Mouse (Mus musculus) heart, embryonic 11.5 days (tissue): ENCODE measurements around the gene Cryga. TPM values are rescaled to one million over a fixed set of nuclear protein-coding genes. Genes with fewer than 3 reads are reported as not detected.
"Not testable (repeated sequence)": the region's sequence is repeated elsewhere in the genome, so short reads cannot be mapped to it uniquely, and the experiment has no call there.

ENCODE experiments used
- ATAC-seq: fragments of 200-750 bp; cut with Nextera tagmentation; replicated peaks from 2 replicates; pipeline ENCODE4 v1.8.0; 2017; ENCODE audit warnings: moderate library complexity; ENCODE audit not compliant: insufficient number of reproducible peaks, low FRiP score, low TSS enrichment
- H3K27ac ChIP-seq: fragments of 300-500 bp; sonication (generic); 2 replicates; pipeline ENCODE4 v1.5.1; 2014; ENCODE audit warnings: mild to moderate bottlenecking, low read depth, low read length
- H3K27me3 ChIP-seq: fragments of 300-500 bp; sonication (generic); 2 replicates; pipeline ENCODE4 v1.6.1; 2014; ENCODE audit warnings: mild to moderate bottlenecking, low read length, mixed read lengths; ENCODE audit not compliant: control insufficient read depth, insufficient read depth
- H3K36me3 ChIP-seq: fragments of 300-500 bp; sonication (generic); 2 replicates; pipeline ENCODE4 v1.6.1; 2014; ENCODE audit warnings: mild to moderate bottlenecking, low read length, moderate library complexity, mixed read lengths; ENCODE audit not compliant: control insufficient read depth, insufficient read depth
- H3K4me1 ChIP-seq: fragments of 300-500 bp; sonication (generic); 2 replicates; pipeline ENCODE4 v1.6.1; 2014; ENCODE audit warnings: low read length; ENCODE audit not compliant: control insufficient read depth, insufficient read depth
- H3K4me2 ChIP-seq: fragments of 300-500 bp; sonication (generic); 2 replicates; pipeline ENCODE4 v1.6.1; 2014; ENCODE audit warnings: mild to moderate bottlenecking, moderate library complexity
- H3K4me3 ChIP-seq: fragments of 300-500 bp; sonication (generic); 2 replicates; pipeline ENCODE4 v1.5.1; 2014; ENCODE audit warnings: low read depth, low read length
- H3K9ac ChIP-seq: fragments of 300-500 bp; sonication (generic); 2 replicates; pipeline ENCODE4 v1.6.1; 2014; ENCODE audit warnings: mild to moderate bottlenecking, low read depth, low read length, moderate library complexity
- H3K9me3 ChIP-seq: fragments of 300-500 bp; sonication (generic); replicated peaks from 2 replicates; pipeline ENCODE4 v1.6.1; 2016; ENCODE audit warnings: low read length; ENCODE audit not compliant: control insufficient read depth
- WGBS: fragments of 180-500 bp; shearing (Covaris S2); extraction: QIAGEN DNeasy Blood & Tissue Kit; methylation state at CpG from one replicate; pipeline ENCODE4 v1.1.7; 2014; ENCODE audit not compliant: insufficient replicate concordance; 5-methylcytosine and 5-hydroxymethylcytosine counted together
- polyA plus RNA-seq: library from polyadenylated mRNA; unstranded; fragments of >200 nt; fragmentation: Nextera tagmentation; extraction: Ambion mirVana; gene quantifications from 2 replicates; pipeline ENCODE4 v1.2.1, GENCODE M21; 2014

Cryga gene
- polyA plus RNA-seq, 1 experiment from 2014 or later, result not detected

- Histone ChIP-seq H3K36me3 (no peaks in the 10 kb centered on the region), H3K4me2 (no peak overlapping the region)
- ATAC-seq, result no peak
Observed at GRCm38 (mm10) chr1:65075607-65076006, 27.6 kb downstream of the Cryga start.

GRCm38 (mm10) chr1:65073589-65073988 lies 29.6 kb downstream of the Cryga start, which contains the start of gene Crygc:
TSS of gene Crygc (minus strand) at chr1:65073689.
- H3K27me3 ChIP-seq, result no peaks in the 10 kb centered on the region
- 0 out of 2 replicates have a peak, but pooled peaks cover 2% of the 10 kb centered on the region for H3K9me3 ChIP-seq
- no peaks in the 10 kb centered on the region for H3K36me3 ChIP-seq
- H3K4me2 ChIP-seq, result no peak within 1 kb of the TSS
- no peak within 1 kb of the TSS for H3K9ac ChIP-seq
- H3K27ac ChIP-seq, result no peak within 1 kb of the TSS
- no peaks in the 10 kb centered on the region for H3K4me1 ChIP-seq
- no peak within 1 kb of the TSS for H3K4me3 ChIP-seq
- ATAC-seq, result no peak
- WGBS, result 58% methylated on average over 6 of the region's 6 CpGs

More at GRCm38 (mm10) chr1:65075607-65076006, 27.6 kb downstream of the Cryga start:
- Histone ChIP-seq H3K27ac (no peak overlapping the region), H3K4me3 (no peak overlapping the region), H3K9ac (no peak overlapping the region), H3K27me3 (no peaks in the 10 kb centered on the region), H3K9me3 (0 out of 2 replicates have a peak, but pooled peaks cover 2% of the 10 kb centered on the region), H3K4me1 (no peaks in the 10 kb centered on the region)
- WGBS, result 15% methylated on average over 5 of the region's 5 CpGs

GRCm38 (mm10) chr1:65067842-65068241 lies 35.3 kb downstream of the Cryga start:
- Histone ChIP-seq H3K27ac (no peak overlapping the region), H3K4me3 (no peak overlapping the region), H3K36me3 (no peaks in the 10 kb centered on the region), H3K9me3 (no peaks in the 10 kb centered on the region), H3K4me1 (no peaks in the 10 kb centered on the region), H3K27me3 (no peaks in the 10 kb centered on the region), H3K4me2 (no peak overlapping the region), H3K9ac (no peak overlapping the region)
- ATAC-seq, result no peak

- H3K4me1 ChIP-seq, result no peaks in the 10 kb centered on the region
- no peak overlapping the region for H3K4me3 ChIP-seq
- H3K27me3 ChIP-seq, result no peaks in the 10 kb centered on the region
- H3K27ac ChIP-seq, result no peak overlapping the region
- H3K9me3 ChIP-seq, result no peaks in the 10 kb centered on the region
- no peak for ATAC-seq
- no peak overlapping the region for H3K9ac ChIP-seq
- H3K4me2 ChIP-seq, result no peak overlapping the region
- 86% methylated on average over 15 of the region's 15 CpGs for WGBS
- H3K36me3 ChIP-seq, result no peaks in the 10 kb centered on the region
Observed at GRCm38 (mm10) chr1:65064201-65064600, 39.0 kb downstream of the Cryga start.

- no peak within 1 kb of the TSS for H3K27ac ChIP-seq
- 82% methylated on average over 8 of the region's 8 CpGs for WGBS
- H3K27me3 ChIP-seq, result no peaks in the 10 kb centered on the region
- no peaks in the 10 kb centered on the region for H3K4me1 ChIP-seq
- no peak within 1 kb of the TSS for H3K4me3 ChIP-seq
- H3K9ac ChIP-seq, result no peak within 1 kb of the TSS
- no peaks in the 10 kb centered on the region for H3K36me3 ChIP-seq
- no peak for ATAC-seq
- no peaks in the 10 kb centered on the region for H3K9me3 ChIP-seq
- H3K4me2 ChIP-seq, result no peak within 1 kb of the TSS
Observed at GRCm38 (mm10) chr1:65063352-65063751, 39.8 kb downstream of the Cryga start, which contains the start of gene Crygd. TSS of gene Crygd (minus strand) at chr1:65063452.

GRCm38 (mm10) chr1:65052140-65052539 lies 51.0 kb downstream of the Cryga start:
- Histone ChIP-seq H3K36me3 (no peaks in the 10 kb centered on the region), H3K4me2 (no peak overlapping the region), H3K27me3 (no peaks in the 10 kb centered on the region), H3K9me3 (no peaks in the 10 kb centered on the region), H3K4me1 (0 out of 2 replicates have a peak, but pooled peaks cover 7% of the 10 kb centered on the region), H3K9ac (no peak overlapping the region), H3K4me3 (no peak overlapping the region), H3K27ac (no peak overlapping the region)
- WGBS, result 16% methylated on average over 2 of the region's 2 CpGs
- no peak for ATAC-seq

- Histone ChIP-seq H3K4me3 (no peak overlapping the region), H3K4me2 (no peak overlapping the region), H3K27ac (no peak overlapping the region), H3K36me3 (no peaks in the 10 kb centered on the region), H3K9ac (no peak overlapping the region), H3K4me1 (0 out of 2 replicates have a peak, but pooled peaks cover 7% of the 10 kb centered on the region), H3K27me3 (no peaks in the 10 kb centered on the region), H3K9me3 (no peaks in the 10 kb centered on the region)
- no peak for ATAC-seq
- WGBS, result 66% methylated on average over 7 of the region's 7 CpGs
Observed at GRCm38 (mm10) chr1:65051696-65052095, 51.5 kb downstream of the Cryga start.

GRCm38 (mm10) chr1:65050952-65051351 lies 52.2 kb downstream of the Cryga start, which contains the start of gene Cryge:
TSS of gene Cryge (minus strand) at chr1:65051149.
- H3K4me1 ChIP-seq, H3K4me2 ChIP-seq, H3K4me3 ChIP-seq, H3K27ac ChIP-seq, ATAC-seq, H3K9me3 ChIP-seq, H3K36me3 ChIP-seq, H3K27me3 ChIP-seq, H3K9ac ChIP-seq: not testable (repeated sequence)
- WGBS, result 82% methylated on average over 8 of the region's 12 CpGs
